ENCODE assay signal across 8 mouse cellular contexts in genomic region chr5:53465883-53466282, GRCm38 (mm10). TPM values are rescaled to one million over a fixed set of nuclear protein-coding genes. Genes with fewer than 3 reads are reported as not detected.
DNase-seq lines count a peak whose midpoint lies in the region; ATAC-seq lines count a peak whose summit lies in the region.

Rbpj (plus strand) TSS chr5:53466152.

- H3K4me2 ChIP-seq in lung, embryonic 15.5 days = no peak within 1 kb of the TSS
- no peak within 1 kb of the TSS for H3K4me2 ChIP-seq in embryonic facial prominence, embryonic 14.5 days (ENCODE audit: low read depth, low read length)
- H3K4me2 ChIP-seq in heart, embryonic 14.5 days (ENCODE audit: low read length) = no peak within 1 kb of the TSS

- no peak for ATAC-seq in lung, embryonic 15.5 days (ENCODE audit: borderline replicate concordance, extremely low read depth, low FRiP score, low TSS enrichment)
- no peak for ATAC-seq in embryonic facial prominence, embryonic 14.5 days (ENCODE audit: low read depth)
- no peak for ATAC-seq in heart, embryonic 14.5 days (ENCODE audit: insufficient number of reproducible peaks, insufficient read depth, low FRiP score, low read depth)
- no peak for ATAC-seq in neutrophil, adult 5-6 weeks (ENCODE audit: extremely low read depth, insufficient number of reproducible peaks, low FRiP score, poor library complexity, severe bottlenecking)

- peak within 1 kb of the TSS; percentile 48 for H3K27ac ChIP-seq in lung, embryonic 15.5 days
- H3K27ac ChIP-seq in embryonic facial prominence, embryonic 14.5 days (replicated peaks; ENCODE audit: low read depth, low read length) = no peak within 1 kb of the TSS
- H3K27ac ChIP-seq in heart, embryonic 14.5 days (replicated peaks in 1 of 2; ENCODE audit: control insufficient read depth in 1 of 2, insufficient read depth in 1 of 2, low read depth in 2 of 2, low read length in 2 of 2) = no peak within 1 kb of the TSS

- intact Hi-C loops in left cerebral cortex, postnatal 14 days (cut with DNase I) = no loop called here

- no peak within 1 kb of the TSS for H3K4me3 ChIP-seq in lung, embryonic 15.5 days
- H3K4me3 ChIP-seq in embryonic facial prominence, embryonic 14.5 days (ENCODE audit: low read depth, low read length) = no peak within 1 kb of the TSS
- no peak within 1 kb of the TSS for H3K4me3 ChIP-seq in heart, embryonic 14.5 days (ENCODE audit: control insufficient read depth in 1 of 2, insufficient read depth in 1 of 2, low read depth in 1 of 2, low read length in 2 of 2)

- peaks cover 27% of the 10 kb centered on the region for H3K4me1 ChIP-seq in lung, embryonic 15.5 days
- peaks cover 17% of the 10 kb centered on the region for H3K4me1 ChIP-seq in embryonic facial prominence, embryonic 14.5 days (ENCODE audit: control insufficient read depth, insufficient read depth, low read length)
- H3K4me1 ChIP-seq in heart, embryonic 14.5 days (ENCODE audit: control insufficient read depth in 2 of 2, insufficient read depth in 2 of 2, low read length in 2 of 2) = peaks cover 14 to 17% of the 10 kb centered on the region in 2 experiments

- no peak within 1 kb of the TSS for H3K9ac ChIP-seq in lung, embryonic 15.5 days
- H3K9ac ChIP-seq in embryonic facial prominence, embryonic 14.5 days (ENCODE audit: low read depth, low read length) = no peak within 1 kb of the TSS
- H3K9ac ChIP-seq in heart, embryonic 14.5 days (ENCODE audit: low read length) = no peak within 1 kb of the TSS

- 86% methylated on average over 9 of the region's 9 CpGs for WGBS in lung, embryonic 15.5 days
- 90% methylated on average over 9 of the region's 9 CpGs for WGBS in embryonic facial prominence, embryonic 14.5 days
- 86% methylated on average over 9 of the region's 9 CpGs for WGBS in heart, embryonic 14.5 days

- H3K36me3 ChIP-seq in lung, embryonic 15.5 days = no peaks in the 10 kb centered on the region
- H3K36me3 ChIP-seq in embryonic facial prominence, embryonic 14.5 days (ENCODE audit: control insufficient read depth, insufficient read depth, low read length) = no peaks in the 10 kb centered on the region
- H3K36me3 ChIP-seq in heart, embryonic 14.5 days (ENCODE audit: control insufficient read depth, insufficient read depth, low read length) = no peaks in the 10 kb centered on the region

- H3K27me3 ChIP-seq in lung, embryonic 15.5 days = no peaks in the 10 kb centered on the region
- H3K27me3 ChIP-seq in embryonic facial prominence, embryonic 14.5 days (replicated peaks; ENCODE audit: control insufficient read depth, insufficient read depth, low read length) = no peaks in the 10 kb centered on the region
- no peaks in the 10 kb centered on the region for H3K27me3 ChIP-seq in heart, embryonic 14.5 days (ENCODE audit: control insufficient read depth, insufficient read depth, low read length)

- DNase-seq in lung, postnatal 10 days = no peak
- DNase-seq in embryonic facial prominence, embryonic 14.5 days (ENCODE audit: low spot score) = no peak
- no peak for DNase-seq in left cerebral cortex, postnatal 14 days (ENCODE audit: low spot score in 2 of 2)
- DNase-seq in urinary bladder, postnatal 14 days (ENCODE audit: low spot score) = no peak
- DNase-seq in right cerebral cortex, postnatal 4 days = no peak

- H3K9me3 ChIP-seq in lung, embryonic 15.5 days = no peaks in the 10 kb centered on the region
- no peaks in the 10 kb centered on the region for H3K9me3 ChIP-seq in embryonic facial prominence, embryonic 14.5 days (ENCODE audit: control insufficient read depth, low read length)
- no peaks in the 10 kb centered on the region for H3K9me3 ChIP-seq in heart, embryonic 14.5 days (ENCODE audit: control insufficient read depth, low read length)

RNA-seq across cellular contexts. Expression of gene Rbpj, which starts in this region (rescaled TPM):
- 38.2 and 40.2 TPM in 2 replicates for polyA plus RNA-seq in lung, embryonic 15.5 days (2015; fragmentation: Nextera tagmentation; extraction: Ambion mirVana)
- polyA plus RNA-seq in embryonic facial prominence, embryonic 14.5 days (2014; fragmentation: Nextera tagmentation; extraction: Ambion mirVana) = 48.1 and 49.4 TPM in 2 replicates
- 23.9 and 24.1 TPM in 2 replicates for polyA plus RNA-seq in heart, embryonic 14.5 days (2014; fragmentation: Nextera tagmentation; extraction: Ambion mirVana)
- total RNA-seq in left cerebral cortex, postnatal 14 days (2021) = 10 to 100 TPM; 25.0 to 26.7 TPM
- 30.1 and 33.0 TPM in 2 replicates for total RNA-seq in neutrophil, adult 5-6 weeks (2017)
